Mouse (Mus musculus): Measurements from ENCODE around the gene Psmb9.

DNA sequence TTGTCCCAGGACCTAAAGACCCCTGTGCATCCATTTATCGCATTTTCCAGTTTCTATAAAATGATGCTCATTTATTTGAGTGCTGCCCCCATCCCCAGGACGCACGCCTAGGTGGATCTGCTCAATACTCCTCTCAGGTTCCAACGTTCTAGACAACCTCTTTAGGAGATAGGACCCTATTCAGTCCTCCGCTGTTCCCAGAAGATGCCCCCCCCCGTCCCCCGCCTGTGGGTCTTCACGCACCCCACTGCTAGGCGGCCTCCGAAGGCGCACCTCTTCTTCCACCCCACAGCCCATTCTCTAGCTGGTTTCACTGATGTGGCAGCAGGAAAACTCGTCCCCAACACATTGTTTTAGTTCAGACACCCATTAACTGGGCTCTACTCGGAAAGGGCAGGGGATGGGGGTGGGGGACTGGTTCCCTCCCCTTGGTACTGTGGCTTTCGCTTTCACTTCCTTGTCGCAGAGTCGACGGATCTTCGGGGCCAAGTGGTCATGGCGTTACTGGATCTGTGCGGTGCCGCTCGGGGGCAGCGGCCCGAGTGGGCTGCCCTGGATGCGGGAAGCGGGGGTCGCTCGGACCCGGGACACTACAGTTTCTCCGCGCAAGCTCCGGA is 10.4 kb upstream of the Psmb9 start:
- TF ChIP-seq CTCF (IDR thresholded peaks at IDR 0.05; ENCODE audit: extremely low read depth, insufficient read depth, low read length) (no peak), POLR2A (IDR thresholded peaks at IDR 0.05; ENCODE audit: extremely low read depth, insufficient read depth, low read length) (no peak)

Data from cortical plate, adult 2 months (tissue).